ENCODE assay signal across 12 mouse cellular contexts in the genomic region with DNA sequence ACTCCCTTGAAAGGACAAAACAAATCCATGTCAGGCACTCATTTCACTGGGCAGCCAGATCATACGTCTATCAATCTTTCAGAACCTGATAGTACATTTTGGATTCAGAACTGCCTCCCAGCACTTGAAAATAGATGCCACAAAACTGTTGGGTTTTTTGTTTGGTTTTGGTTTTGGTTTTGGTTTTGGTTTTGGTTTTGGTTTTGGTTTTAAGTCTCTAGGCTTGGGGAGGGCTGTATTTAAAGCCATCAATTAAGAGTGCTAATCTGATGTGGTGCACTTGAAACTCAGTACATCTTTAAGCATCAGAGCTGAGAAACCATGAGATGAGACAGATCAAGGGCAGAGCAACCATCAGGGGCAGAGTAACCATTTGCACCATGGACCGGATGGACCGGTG.
"Had no signal": no experiment of that assay in that cellular context is flagged by ENCODE, and none has a peak within 500 bp of the region (broad histone marks: within the 10 kb centered on the region; RNA-seq: fewer than 3 reads in every experiment).

No protein-coding gene starts in this region.

- H3K4me3 ChIP-seq: limb, embryonic 10.5 days; liver, embryonic 15.5 days; midbrain, embryonic 15.5 days had no signal

- ATAC-seq: lung, postnatal 0 days; midbrain, embryonic 15.5 days had no signal

- H3K36me3 ChIP-seq: limb, embryonic 10.5 days; midbrain, embryonic 15.5 days had no signal

- H3K4me1 ChIP-seq: liver, embryonic 15.5 days had no signal

- H3K9me3 ChIP-seq: limb, embryonic 10.5 days; liver, embryonic 15.5 days; midbrain, embryonic 15.5 days had no signal

- H3K9ac ChIP-seq: liver, embryonic 15.5 days; midbrain, embryonic 15.5 days had no signal

- H3K27ac ChIP-seq: limb, embryonic 10.5 days; liver, embryonic 15.5 days; midbrain, embryonic 15.5 days had no signal

- H3K27me3 ChIP-seq: liver, embryonic 15.5 days; midbrain, embryonic 15.5 days had no signal

- H3K4me2 ChIP-seq: liver, embryonic 11.5 days; liver, embryonic 15.5 days; midbrain, embryonic 11.5 days; midbrain, embryonic 15.5 days had no signal

- DNase-seq: kidney, postnatal 14 days; lung, adult 2 months; lung, postnatal 36 days; right cerebral cortex, postnatal 14 days; thymus, adult 18-20 months; thymus, postnatal 14 days had no signal
